Mouse (Mus musculus) induced T-regulatory cell, adult 2 months (primary cell): ENCODE measurements around the gene Acap2.

Experiments used
- DNase-seq: peaks from one replicate; pipeline ENCODE4 v3.0.0-alpha.2; 2012; ENCODE audit warnings: low read depth

Gene Acap2

GRCm38 (mm10) chr16:31200790-31201567, at the start of gene Acap2:
TSS of gene Acap2 (minus strand) at chr16:31201245.
- peak; percentile 97 for DNase-seq

GRCm38 (mm10) chr16:31249401-31249800, 48.4 kb upstream of the Acap2 start:
- DNase-seq: no peak

GRCm38 (mm10) chr16:31248717-31249116, 47.7 kb upstream of the Acap2 start:
- no peak for DNase-seq

- DNase-seq: no peak
These were observed 46.4 kb upstream of the Acap2 start for GRCm38 (mm10) chr16:31247442-31247841.

GRCm38 (mm10) chr16:31244053-31244452, 43.0 kb upstream of the Acap2 start:
- peak; percentile 14 for DNase-seq

GRCm38 (mm10) chr16:31241433-31241832, 40.4 kb upstream of the Acap2 start:
- DNase-seq: no peak

- DNase-seq: no peak
These were observed 39.5 kb upstream of the Acap2 start for GRCm38 (mm10) chr16:31240569-31240968.

- no peak for DNase-seq
These were observed 37.2 kb upstream of the Acap2 start for GRCm38 (mm10) chr16:31238281-31238680.

- peak; percentile 52 for DNase-seq
These were observed 34.6 kb upstream of the Acap2 start for GRCm38 (mm10) chr16:31235457-31236310.

GRCm38 (mm10) chr16:31234808-31235456, 33.9 kb upstream of the Acap2 start:
- DNase-seq: peak; percentile 20

GRCm38 (mm10) chr16:31234356-31234755, 33.3 kb upstream of the Acap2 start:
- DNase-seq: no peak

- DNase-seq: peak; percentile 81
These were observed 32.7 kb upstream of the Acap2 start for GRCm38 (mm10) chr16:31233541-31234339.

- no peak for DNase-seq
These were observed 32.1 kb upstream of the Acap2 start for GRCm38 (mm10) chr16:31233167-31233498.

GRCm38 (mm10) chr16:31232491-31233166, 31.6 kb upstream of the Acap2 start:
- no peak for DNase-seq

- DNase-seq: no peak
These were observed 30.5 kb upstream of the Acap2 start for GRCm38 (mm10) chr16:31231591-31231990.

GRCm38 (mm10) chr16:31227746-31228145, 26.7 kb upstream of the Acap2 start:
- no peak for DNase-seq

GRCm38 (mm10) chr16:31215271-31215670, 14.2 kb upstream of the Acap2 start:
- DNase-seq: no peak

- DNase-seq: no peak
These were observed 12.4 kb upstream of the Acap2 start for GRCm38 (mm10) chr16:31213463-31213862.

GRCm38 (mm10) chr16:31211503-31211902, 10.5 kb upstream of the Acap2 start:
- DNase-seq: no peak

- DNase-seq: no peak
These were observed 9.4 kb upstream of the Acap2 start for GRCm38 (mm10) chr16:31210453-31210852.

GRCm38 (mm10) chr16:31209911-31210310, 8.9 kb upstream of the Acap2 start:
- DNase-seq: peak; percentile 69
